In genomic region chr13:108453064-108453919, GRCm38 (mm10) we compare ENCODE assay signal across 13 mouse cellular contexts. TPM values are rescaled to one million over a fixed set of nuclear protein-coding genes. Genes with fewer than 3 reads are reported as not detected.
DNase-seq lines count a peak whose midpoint lies in the region; ATAC-seq and TF ChIP-seq lines count a peak whose summit lies in the region.
"Had no signal": no experiment of that assay in that cellular context is flagged by ENCODE, and none has a peak within 500 bp of the region (broad histone marks: within the 10 kb centered on the region; RNA-seq: fewer than 3 reads in every experiment).

No protein-coding gene starts in this region.

- no peak overlapping the region for H3K9ac ChIP-seq in forebrain, postnatal 0 days
- H3K9ac ChIP-seq: limb, embryonic 12.5 days had no signal

- H3K4me3 ChIP-seq in forebrain, postnatal 0 days (ENCODE audit: low read depth, low read length): no peak overlapping the region
- H3K4me3 ChIP-seq: limb, embryonic 12.5 days had no signal

- 68% methylated on average over 6 of the region's 6 CpGs for WGBS in forebrain, postnatal 0 days

- no peak overlapping the region for H3K27ac ChIP-seq in forebrain, postnatal 0 days (ENCODE audit: low read depth, low read length)
- H3K27ac ChIP-seq: limb, embryonic 12.5 days had no signal

- no peak for ATAC-seq in forebrain, postnatal 0 days

- H3K4me1 ChIP-seq in forebrain, postnatal 0 days (ENCODE audit: insufficient read depth): no peaks in the 10 kb centered on the region

- no peaks in the 10 kb centered on the region for H3K27me3 ChIP-seq in forebrain, postnatal 0 days (ENCODE audit: insufficient read depth, low read length)
- H3K27me3 ChIP-seq: limb, embryonic 12.5 days had no signal

- H3K4me2 ChIP-seq in forebrain, postnatal 0 days (ENCODE audit: low read depth): no peak overlapping the region
- H3K4me2 ChIP-seq: limb, embryonic 12.5 days had no signal

- H3K36me3 ChIP-seq in forebrain, postnatal 0 days (ENCODE audit: insufficient read depth): no peaks in the 10 kb centered on the region
- H3K36me3 ChIP-seq: G1E; limb, embryonic 12.5 days had no signal

- TF ChIP-seq CTCF in forebrain, postnatal 0 days (IDR thresholded peaks at IDR 0.05; ENCODE audit: low read depth): no peak

- DNase-seq in lung, postnatal 36 days: peak; percentile 20
- no peak for DNase-seq in lung, postnatal 14 days
- peak; percentile 54 to 61 for DNase-seq in heart, adult 9 months (ENCODE audit: low spot score in 2 of 2)
- DNase-seq in kidney, adult 9 months: peak; percentile 78
- peak; percentile 3 for DNase-seq in yolk sac, embryonic 10.5 days (ENCODE audit: low spot score)
- no peak for DNase-seq in forebrain, postnatal 0 days
- DNase-seq in adrenal gland, postnatal 25 days: no peak
- DNase-seq: adrenal gland, postnatal 14 days; cerebellum, adult 8-10 months; lung, postnatal 4 days; thymus, adult 2 months had no signal

- H3K9me3 ChIP-seq in forebrain, postnatal 0 days (ENCODE audit: low read length): no peaks in the 10 kb centered on the region
- H3K9me3 ChIP-seq: G1E; limb, embryonic 12.5 days had no signal

RNA-seq across cellular contexts. Expression of gene Pde4d, which starts 3.5 kb away (rescaled TPM):
- 78.0 and 78.8 TPM in 2 replicates for total RNA-seq in forebrain, postnatal 0 days (2014; rRNA removed)
- polyA plus RNA-seq in forebrain, postnatal 0 days (2015; fragmentation: Nextera tagmentation; extraction: Ambion mirVana): 10.5 and 13.2 TPM in 2 replicates
- 18.9 and 34.5 TPM in 2 replicates for total RNA-seq in adrenal gland, postnatal 25 days (2021)

Comparison
In these comparisons a context has a peak if more than half of its experiments do, and no peak if none do; other contexts are left out.
1. DNase-seq: peak in lung, postnatal 36 days (single experiment), heart, adult 9 months (2 of 2), kidney, adult 9 months (single experiment) and yolk sac, embryonic 10.5 days (single experiment); none in lung, postnatal 14 days (single experiment), forebrain, postnatal 0 days (single experiment) and adrenal gland, postnatal 25 days (single experiment).